Mouse (Mus musculus): Measurements from ENCODE around the gene Olfr823. TPM values are rescaled to one million over a fixed set of nuclear protein-coding genes. Genes with fewer than 3 reads are reported as not detected.

Olfr823 gene
- polyA plus RNA-seq, 1 experiment from 2014 or later: not detected

Other genes starting within 250 kb of the Olfr823 start
- gene Olfr814, start 235.5 kb downstream of the Olfr823 start, polyA plus RNA-seq (2014; fragmentation: Nextera tagmentation; extraction: Ambion mirVana): not detected in 2 replicates
- gene Olfr815, start 209.5 kb downstream of the Olfr823 start, polyA plus RNA-seq (2014; fragmentation: Nextera tagmentation; extraction: Ambion mirVana): not detected in 2 replicates
- gene Olfr816, start 199.8 kb downstream of the Olfr823 start, polyA plus RNA-seq (2014; fragmentation: Nextera tagmentation; extraction: Ambion mirVana): not detected in 2 replicates
- gene Olfr818, start 166.3 kb downstream of the Olfr823 start, polyA plus RNA-seq (2014; fragmentation: Nextera tagmentation; extraction: Ambion mirVana): not detected in 2 replicates
- gene Olfr819, start 148.1 kb downstream of the Olfr823 start, polyA plus RNA-seq (2014; fragmentation: Nextera tagmentation; extraction: Ambion mirVana): not detected in 2 replicates
- gene Olfr247, start 139.2 kb downstream of the Olfr823 start, polyA plus RNA-seq (2014; fragmentation: Nextera tagmentation; extraction: Ambion mirVana): not detected in 2 replicates
- gene Gm10310, start 130.3 kb downstream of the Olfr823 start, polyA plus RNA-seq (2014; fragmentation: Nextera tagmentation; extraction: Ambion mirVana): not detected in 2 replicates
- not detected in 2 replicates for gene Olfr820, start 102.8 kb downstream of the Olfr823 start, polyA plus RNA-seq (2014; fragmentation: Nextera tagmentation; extraction: Ambion mirVana)
- gene Olfr821, start 85.0 kb downstream of the Olfr823 start, polyA plus RNA-seq (2014; fragmentation: Nextera tagmentation; extraction: Ambion mirVana): not detected in 2 replicates
- gene Olfr822, start 44.2 kb downstream of the Olfr823 start, polyA plus RNA-seq (2014; fragmentation: Nextera tagmentation; extraction: Ambion mirVana): not detected in 2 replicates
- gene Olfr824, start 14.6 kb upstream of the Olfr823 start, polyA plus RNA-seq (2014; fragmentation: Nextera tagmentation; extraction: Ambion mirVana): not detected in 2 replicates
- gene Olfr825, start 51.4 kb upstream of the Olfr823 start, polyA plus RNA-seq (2014; fragmentation: Nextera tagmentation; extraction: Ambion mirVana): not detected in 2 replicates
- not detected in 2 replicates for gene Olfr826, start 68.8 kb upstream of the Olfr823 start, polyA plus RNA-seq (2014; fragmentation: Nextera tagmentation; extraction: Ambion mirVana)
- gene Olfr827, start 99.0 kb upstream of the Olfr823 start, polyA plus RNA-seq (2014; fragmentation: Nextera tagmentation; extraction: Ambion mirVana): not detected in 2 replicates
- gene Neurod4, start 164.9 kb upstream of the Olfr823 start, polyA plus RNA-seq (2014; fragmentation: Nextera tagmentation; extraction: Ambion mirVana): 1.6 and 2.3 TPM in 2 replicates
- gene Tespa1, start 207.5 kb upstream of the Olfr823 start, polyA plus RNA-seq (2014; fragmentation: Nextera tagmentation; extraction: Ambion mirVana): not detected in 2 replicates

All from neural tube, embryonic 14.5 days (tissue).